Mouse (Mus musculus): ENCODE data around the gene Sorbs1. TPM values are rescaled to one million over a fixed set of nuclear protein-coding genes. Genes with fewer than 3 reads are reported as not detected.

Sorbs1 gene
- polyA plus RNA-seq, 2 experiments: 35.3 to 40.6 TPM

DNA sequence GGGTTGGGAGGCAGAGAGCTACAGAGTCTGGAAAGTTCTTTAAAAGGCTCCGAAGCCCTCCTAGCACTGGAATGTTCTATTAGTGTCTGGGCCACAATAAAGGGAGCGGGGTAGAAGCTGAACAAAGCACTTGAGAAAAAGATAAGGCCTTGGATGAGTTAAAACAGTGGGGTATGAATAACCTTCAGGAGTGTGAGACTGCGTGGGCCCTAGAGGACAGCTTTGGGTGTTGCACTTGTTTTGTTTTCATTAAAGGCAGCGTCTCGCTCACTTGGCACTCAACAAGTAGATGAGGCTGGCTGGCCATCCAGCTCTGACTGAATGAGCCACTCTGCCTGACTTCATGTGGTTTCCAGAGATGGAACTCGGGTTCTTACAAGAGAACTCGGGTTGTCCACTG, 78.5 kb downstream of the Sorbs1 start:
- no peak overlapping the region for H3K4me3 ChIP-seq (replicated peaks; ENCODE audit: low read length)
- no peaks in the 10 kb centered on the region for H3K27me3 ChIP-seq (ENCODE audit: control insufficient read depth, insufficient read depth, low read length)
- no peak overlapping the region for H3K4me2 ChIP-seq (replicated peaks; ENCODE audit: low read depth, low read length, severe bottlenecking)
- ATAC-seq (ENCODE audit: low FRiP score, low read depth) (no peak), DNase-seq (ENCODE audit: low spot score) (no peak)
- H3K27ac ChIP-seq (replicated peaks; ENCODE audit: low read depth, low read length): no peak overlapping the region
- 0 out of 2 replicates have a peak, but pooled peaks cover 6% of the 10 kb centered on the region for H3K4me1 ChIP-seq (ENCODE audit: control insufficient read depth, insufficient read depth, low read length)
- H3K9ac ChIP-seq (ENCODE audit: low read depth, low read length, severe bottlenecking): no peak overlapping the region
- no peaks in the 10 kb centered on the region for H3K9me3 ChIP-seq (ENCODE audit: control insufficient read depth, low read length)
- H3K36me3 ChIP-seq (ENCODE audit: control insufficient read depth, insufficient read depth, low read length): no peaks in the 10 kb centered on the region
- WGBS: 92% methylated on average over 7 of the region's 7 CpGs
- no peak for TF ChIP-seq POLR2A (IDR thresholded peaks at IDR 0.05; ENCODE audit: borderline replicate concordance, extremely low read depth, insufficient read depth, insufficient read length)

DNA sequence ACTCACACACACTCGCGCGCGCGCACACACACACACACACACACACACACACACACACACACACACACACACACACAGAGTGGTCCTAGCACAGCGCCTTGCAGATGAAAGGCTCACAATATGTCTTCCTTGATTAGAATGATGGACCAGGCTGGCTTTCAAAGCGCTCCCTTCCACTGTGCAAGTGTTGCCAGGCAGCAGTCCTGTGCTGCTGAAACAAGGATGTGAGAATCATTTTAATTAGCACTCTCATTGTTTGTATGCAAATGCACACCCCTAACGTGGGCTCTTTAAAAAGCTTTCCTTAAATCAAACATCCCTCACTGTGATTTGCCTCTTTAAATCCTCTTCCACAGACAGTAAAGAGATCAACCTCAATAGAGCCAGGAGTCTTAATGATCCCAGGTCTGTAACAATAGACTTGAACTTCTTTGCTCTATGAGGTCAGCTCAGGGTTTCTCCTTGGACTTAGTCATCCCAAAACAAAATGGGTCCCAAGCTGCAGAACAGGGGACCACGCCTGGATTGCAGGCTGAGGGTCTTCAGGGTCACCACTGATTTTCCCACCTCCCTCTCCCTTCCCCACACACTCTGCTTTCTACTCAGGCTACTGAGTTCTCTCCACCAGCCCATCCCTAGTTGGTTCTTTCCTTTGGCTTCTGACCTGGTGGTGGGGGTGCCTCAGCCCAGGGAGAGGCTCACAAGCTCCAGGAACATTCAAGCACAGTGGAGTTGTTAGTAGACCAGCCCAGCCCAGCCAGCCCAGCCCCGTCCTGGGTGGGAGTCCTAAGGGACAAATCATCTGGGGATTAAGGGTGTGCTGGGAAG, 79.3 kb downstream of the Sorbs1 start:
- 83% methylated on average over 10 of the region's 10 CpGs for WGBS
- Histone ChIP-seq H3K36me3 (ENCODE audit: control insufficient read depth, insufficient read depth, low read length) (no peaks in the 10 kb centered on the region), H3K9ac (ENCODE audit: low read depth, low read length, severe bottlenecking) (no peak overlapping the region), H3K9me3 (ENCODE audit: control insufficient read depth, low read length) (no peaks in the 10 kb centered on the region), H3K27me3 (ENCODE audit: control insufficient read depth, insufficient read depth, low read length) (no peaks in the 10 kb centered on the region), H3K4me2 (replicated peaks; ENCODE audit: low read depth, low read length, severe bottlenecking) (no peak overlapping the region), H3K4me1 (ENCODE audit: control insufficient read depth, insufficient read depth, low read length) (0 out of 2 replicates have a peak, but pooled peaks cover 10% of the 10 kb centered on the region), H3K4me3 (replicated peaks; ENCODE audit: low read length) (no peak overlapping the region), H3K27ac (replicated peaks; ENCODE audit: low read depth, low read length) (no peak overlapping the region)
- ATAC-seq (ENCODE audit: low FRiP score, low read depth) (no peak), DNase-seq (ENCODE audit: low spot score) (no peak)
- TF ChIP-seq POLR2A (IDR thresholded peaks at IDR 0.05; ENCODE audit: borderline replicate concordance, extremely low read depth, insufficient read depth, insufficient read length): no peak

DNA sequence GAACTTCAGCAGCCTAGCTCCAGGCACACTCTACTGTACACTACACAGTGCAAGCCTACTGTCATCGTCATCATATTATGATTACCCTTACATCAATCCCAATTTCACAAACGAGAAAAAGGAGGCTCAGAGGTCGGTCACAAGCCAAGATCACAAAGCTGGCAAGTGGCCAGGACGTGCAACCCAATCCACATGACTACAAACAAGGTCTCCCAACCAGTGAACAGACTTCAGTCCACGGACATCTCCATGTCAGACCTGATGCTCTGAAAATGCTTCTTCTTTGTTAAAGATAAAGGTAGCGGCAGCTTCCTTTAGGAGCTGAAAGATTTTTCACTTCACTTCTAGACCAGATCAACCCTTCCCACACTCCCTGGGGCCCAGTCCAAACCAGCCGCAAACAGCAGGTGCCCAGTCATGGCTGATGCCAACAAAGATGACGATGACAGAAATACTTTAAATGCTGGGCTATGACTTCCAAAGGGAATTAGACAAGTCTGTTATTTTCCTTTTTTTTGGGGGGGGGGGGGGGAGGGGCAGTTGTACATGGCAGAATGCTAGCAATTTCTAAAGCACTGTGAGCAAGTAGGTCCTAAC, 80.2 kb downstream of the Sorbs1 start:
- no peak for TF ChIP-seq POLR2A (IDR thresholded peaks at IDR 0.05; ENCODE audit: borderline replicate concordance, extremely low read depth, insufficient read depth, insufficient read length)
- DNase-seq (ENCODE audit: low spot score): no peak

DNA sequence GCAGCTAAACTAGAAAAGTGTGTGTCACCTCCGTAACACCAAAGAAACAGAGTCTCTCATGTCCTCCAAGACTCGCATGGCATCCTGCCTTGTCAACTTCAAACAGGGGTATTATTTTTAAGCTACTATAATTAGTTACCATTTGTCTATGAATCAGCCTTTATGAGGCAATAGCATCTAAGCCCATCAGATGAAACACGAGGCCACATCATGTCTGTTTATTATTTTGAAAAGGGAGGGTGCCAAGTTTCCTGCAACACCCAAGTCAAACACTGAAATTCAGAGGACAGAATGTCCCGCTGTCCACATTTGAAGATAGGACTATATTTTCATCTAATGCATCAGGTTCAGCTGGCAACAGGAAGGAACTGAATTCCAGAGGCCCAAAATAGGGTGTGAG, 81.6 kb downstream of the Sorbs1 start:
- no peak overlapping the region for H3K4me3 ChIP-seq (replicated peaks; ENCODE audit: low read length)
- H3K36me3 ChIP-seq (ENCODE audit: control insufficient read depth, insufficient read depth, low read length): no peaks in the 10 kb centered on the region
- H3K9ac ChIP-seq (ENCODE audit: low read depth, low read length, severe bottlenecking): no peak overlapping the region
- no peak for DNase-seq (ENCODE audit: low spot score)
- no peak for ATAC-seq (ENCODE audit: low FRiP score, low read depth)
- H3K4me1 ChIP-seq (ENCODE audit: control insufficient read depth, insufficient read depth, low read length): 0 out of 2 replicates have a peak, but pooled peaks cover 6% of the 10 kb centered on the region
- H3K4me2 ChIP-seq (replicated peaks; ENCODE audit: low read depth, low read length, severe bottlenecking): no peak overlapping the region
- H3K27ac ChIP-seq (replicated peaks; ENCODE audit: low read depth, low read length): no peak overlapping the region
- 73% methylated on average over 4 of the region's 4 CpGs for WGBS
- H3K9me3 ChIP-seq (ENCODE audit: control insufficient read depth, low read length): no peaks in the 10 kb centered on the region
- no peak for TF ChIP-seq POLR2A (IDR thresholded peaks at IDR 0.05; ENCODE audit: borderline replicate concordance, extremely low read depth, insufficient read depth, insufficient read length)
- no peaks in the 10 kb centered on the region for H3K27me3 ChIP-seq (ENCODE audit: control insufficient read depth, insufficient read depth, low read length)

More for the DNA sequence above, 80.2 kb downstream of the Sorbs1 start:
- no peaks in the 10 kb centered on the region for H3K9me3 ChIP-seq (ENCODE audit: control insufficient read depth, low read length)
- H3K27ac ChIP-seq (replicated peaks; ENCODE audit: low read depth, low read length): no peak overlapping the region
- no peaks in the 10 kb centered on the region for H3K36me3 ChIP-seq (ENCODE audit: control insufficient read depth, insufficient read depth, low read length)
- H3K9ac ChIP-seq (ENCODE audit: low read depth, low read length, severe bottlenecking): no peak overlapping the region
- 68% methylated on average over 8 of the region's 8 CpGs for WGBS
- no peaks in the 10 kb centered on the region for H3K27me3 ChIP-seq (ENCODE audit: control insufficient read depth, insufficient read depth, low read length)
- H3K4me1 ChIP-seq (ENCODE audit: control insufficient read depth, insufficient read depth, low read length): 0 out of 2 replicates have a peak, but pooled peaks cover 10% of the 10 kb centered on the region
- no peak overlapping the region for H3K4me3 ChIP-seq (replicated peaks; ENCODE audit: low read length)
- no peak for ATAC-seq (ENCODE audit: low FRiP score, low read depth)
- H3K4me2 ChIP-seq (replicated peaks; ENCODE audit: low read depth, low read length, severe bottlenecking): no peak overlapping the region

DNA sequence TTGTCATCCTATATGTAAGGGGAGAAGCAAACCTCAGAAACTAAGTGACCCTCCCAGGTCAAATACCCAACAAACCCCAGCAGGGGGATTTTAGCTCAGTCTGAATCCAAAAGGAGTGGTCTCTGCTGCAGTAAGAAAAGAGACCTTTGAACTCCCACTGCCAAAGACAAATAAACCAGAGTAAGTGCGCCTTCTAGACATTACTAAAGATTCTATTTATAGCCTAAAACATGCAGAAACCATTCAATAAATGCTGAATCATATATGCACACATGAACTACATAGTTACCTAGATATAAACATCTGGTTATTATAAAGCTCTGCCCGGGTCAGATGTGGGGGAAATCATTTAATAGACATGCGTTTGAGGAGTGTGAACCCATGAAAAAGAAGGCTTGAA, 84.0 kb downstream of the Sorbs1 start:
- Histone ChIP-seq H3K27me3 (ENCODE audit: control insufficient read depth, insufficient read depth, low read length) (no peaks in the 10 kb centered on the region), H3K36me3 (ENCODE audit: control insufficient read depth, insufficient read depth, low read length) (no peaks in the 10 kb centered on the region)

More for the DNA sequence above, 84.0 kb downstream of the Sorbs1 start:
- DNase-seq (ENCODE audit: low spot score) (no peak), ATAC-seq (ENCODE audit: low FRiP score, low read depth) (no peak)
- no peak for TF ChIP-seq POLR2A (IDR thresholded peaks at IDR 0.05; ENCODE audit: borderline replicate concordance, extremely low read depth, insufficient read depth, insufficient read length)
- Histone ChIP-seq H3K27ac (replicated peaks; ENCODE audit: low read depth, low read length) (no peak overlapping the region), H3K9me3 (ENCODE audit: control insufficient read depth, low read length) (no peaks in the 10 kb centered on the region), H3K4me3 (replicated peaks; ENCODE audit: low read length) (no peak overlapping the region), H3K4me1 (ENCODE audit: control insufficient read depth, insufficient read depth, low read length) (peaks cover 22% of the 10 kb centered on the region), H3K9ac (ENCODE audit: low read depth, low read length, severe bottlenecking) (no peak overlapping the region), H3K4me2 (replicated peaks; ENCODE audit: low read depth, low read length, severe bottlenecking) (no peak overlapping the region)
- WGBS: 42% methylated on average over 3 of the region's 3 CpGs
